Mouse (Mus musculus) neural tube, embryonic 12.5 days (tissue): ENCODE data around the gene Tmem86b. TPM values are rescaled to one million over a fixed set of nuclear protein-coding genes. Genes with fewer than 3 reads are reported as not detected.

ENCODE experiments used
- ATAC-seq: fragments of 200-750 bp; cut with Nextera tagmentation; 2 replicates; pipeline ENCODE4 v1.8.0; 2017; ENCODE audit warnings: low read depth, mild to moderate bottlenecking, moderate TSS enrichment, moderate library complexity; ENCODE audit not compliant: low FRiP score
- H3K27ac ChIP-seq: fragments of 300-500 bp; sonication (generic); 2 replicates; pipeline ENCODE4 v1.5.1; 2016
- H3K27me3 ChIP-seq: fragments of 300-500 bp; sonication (generic); replicated peaks from 2 replicates; pipeline ENCODE4 v1.6.1; 2016; ENCODE audit warnings: mild to moderate bottlenecking
- H3K36me3 ChIP-seq: fragments of 300-500 bp; sonication (generic); 2 replicates; pipeline ENCODE4 v1.6.1; 2016; ENCODE audit warnings: mild to moderate bottlenecking
- H3K4me1 ChIP-seq: fragments of 300-500 bp; sonication (generic); 2 replicates; pipeline ENCODE4 v1.6.1; 2016
- H3K4me2 ChIP-seq: fragments of 300-500 bp; sonication (generic); replicated peaks from 2 replicates; pipeline ENCODE4 v1.6.1; 2016; ENCODE audit warnings: mild to moderate bottlenecking
- H3K4me3 ChIP-seq: fragments of 300-500 bp; sonication (generic); 2 replicates; pipeline ENCODE4 v1.5.1; 2016
- H3K9ac ChIP-seq: fragments of 300-500 bp; sonication (generic); 2 replicates; pipeline ENCODE4 v1.6.1; 2016; ENCODE audit warnings: mild to moderate bottlenecking
- H3K9me3 ChIP-seq: fragments of 300-500 bp; sonication (generic); 2 replicates; pipeline ENCODE4 v1.6.1; 2016; ENCODE audit warnings: mild to moderate bottlenecking
- WGBS: fragments of 180-500 bp; shearing (Covaris S2); methylation state at CpG from one replicate; pipeline ENCODE4 v1.1.7; 2016; 5-methylcytosine and 5-hydroxymethylcytosine counted together
- polyA plus RNA-seq: library from polyadenylated mRNA; unstranded; fragments of >200 nt; fragmentation: Nextera tagmentation; extraction: Ambion mirVana; gene quantifications from 2 replicates; pipeline ENCODE4 v1.2.1, GENCODE M21; 2016

Tmem86b gene
- polyA plus RNA-seq, 1 experiment from 2014 or later = 4.0 TPM

GRCm38 (mm10) chr7:4646806-4647205 is 15.6 kb upstream of the Tmem86b start:
- H3K9ac ChIP-seq = no peak overlapping the region
- no peak overlapping the region for H3K4me3 ChIP-seq
- H3K27ac ChIP-seq = no peak overlapping the region
- no peaks in the 10 kb centered on the region for H3K27me3 ChIP-seq
- H3K4me2 ChIP-seq = no peak overlapping the region
- H3K9me3 ChIP-seq = no peaks in the 10 kb centered on the region
- no peak for ATAC-seq
- H3K4me1 ChIP-seq = no peaks in the 10 kb centered on the region
- WGBS = 82% methylated on average over 3 of the region's 3 CpGs
- H3K36me3 ChIP-seq = peaks cover 42% of the 10 kb centered on the region

GRCm38 (mm10) chr7:4643225-4643624 is 12.0 kb upstream of the Tmem86b start:
- no peaks in the 10 kb centered on the region for H3K4me1 ChIP-seq
- WGBS = 97% methylated on average over 6 of the region's 6 CpGs
- ATAC-seq = no peak
- H3K27me3 ChIP-seq = no peaks in the 10 kb centered on the region
- peaks cover 75% of the 10 kb centered on the region for H3K36me3 ChIP-seq
- H3K9me3 ChIP-seq = no peaks in the 10 kb centered on the region
- no peak overlapping the region for H3K4me2 ChIP-seq
- H3K9ac ChIP-seq = no peak overlapping the region
- H3K4me3 ChIP-seq = no peak overlapping the region
- H3K27ac ChIP-seq = no peak overlapping the region

GRCm38 (mm10) chr7:4641956-4642355 is 10.7 kb upstream of the Tmem86b start:
- peaks cover 82% of the 10 kb centered on the region for H3K36me3 ChIP-seq

GRCm38 (mm10) chr7:4641155-4641554 is 9.9 kb upstream of the Tmem86b start:
- Histone ChIP-seq H3K9ac (no peak overlapping the region), H3K4me2 (no peak overlapping the region), H3K27ac (no peak overlapping the region), H3K4me3 (no peak overlapping the region), H3K4me1 (no peaks in the 10 kb centered on the region), H3K9me3 (no peaks in the 10 kb centered on the region), H3K36me3 (peaks cover 82% of the 10 kb centered on the region), H3K27me3 (no peaks in the 10 kb centered on the region)
- ATAC-seq = no peak
- 81% methylated on average over 11 of the region's 11 CpGs for WGBS

More at GRCm38 (mm10) chr7:4641956-4642355, 10.7 kb upstream of the Tmem86b start:
- H3K27me3 ChIP-seq = no peaks in the 10 kb centered on the region
- no peak for ATAC-seq
- no peaks in the 10 kb centered on the region for H3K9me3 ChIP-seq
- H3K4me1 ChIP-seq = no peaks in the 10 kb centered on the region
- no peak overlapping the region for H3K9ac ChIP-seq
- no peak overlapping the region for H3K4me3 ChIP-seq
- no peak overlapping the region for H3K27ac ChIP-seq
- no peak overlapping the region for H3K4me2 ChIP-seq
- 92% methylated on average over 7 of the region's 7 CpGs for WGBS

- Histone ChIP-seq H3K4me2 (no peak overlapping the region), H3K36me3 (peaks cover 82% of the 10 kb centered on the region), H3K9me3 (no peaks in the 10 kb centered on the region), H3K4me3 (no peak overlapping the region), H3K9ac (no peak overlapping the region), H3K27me3 (no peaks in the 10 kb centered on the region), H3K27ac (no peak overlapping the region), H3K4me1 (no peaks in the 10 kb centered on the region)
- WGBS = 82% methylated on average over 4 of the region's 4 CpGs
- no peak for ATAC-seq
Measured at GRCm38 (mm10) chr7:4636179-4636578, 5.0 kb upstream of the Tmem86b start.

- ATAC-seq = no peak
- Histone ChIP-seq H3K4me3 (no peak overlapping the region), H3K4me1 (no peaks in the 10 kb centered on the region), H3K9me3 (no peaks in the 10 kb centered on the region), H3K36me3 (peaks cover 64% of the 10 kb centered on the region), H3K27me3 (no peaks in the 10 kb centered on the region), H3K9ac (no peak overlapping the region), H3K4me2 (no peak overlapping the region), H3K27ac (no peak overlapping the region)
- WGBS = 62% methylated on average over 1 of the region's 1 CpGs
Measured at GRCm38 (mm10) chr7:4630198-4630597, 1.0 kb downstream of the Tmem86b start.

- H3K4me3 ChIP-seq = no peak overlapping the region
Measured at GRCm38 (mm10) chr7:4629586-4629985, 1.6 kb downstream of the Tmem86b start.

GRCm38 (mm10) chr7:4625928-4626327 is 5.3 kb downstream of the Tmem86b start:
- H3K9me3 ChIP-seq = no peaks in the 10 kb centered on the region
- no peaks in the 10 kb centered on the region for H3K27me3 ChIP-seq
- no peak for ATAC-seq
- H3K36me3 ChIP-seq = peaks cover 29% of the 10 kb centered on the region
- no peak overlapping the region for H3K27ac ChIP-seq
- 89% methylated on average over 2 of the region's 2 CpGs for WGBS
- no peak overlapping the region for H3K4me2 ChIP-seq
- H3K4me3 ChIP-seq = no peak overlapping the region
- H3K4me1 ChIP-seq = no peaks in the 10 kb centered on the region
- H3K9ac ChIP-seq = no peak overlapping the region

More at GRCm38 (mm10) chr7:4629586-4629985, 1.6 kb downstream of the Tmem86b start:
- Histone ChIP-seq H3K36me3 (peaks cover 60% of the 10 kb centered on the region), H3K27me3 (no peaks in the 10 kb centered on the region), H3K9ac (no peak overlapping the region), H3K4me2 (no peak overlapping the region), H3K4me1 (no peaks in the 10 kb centered on the region), H3K9me3 (no peaks in the 10 kb centered on the region), H3K27ac (no peak overlapping the region)
- WGBS = 90% methylated on average over 5 of the region's 5 CpGs
- ATAC-seq = no peak

GRCm38 (mm10) chr7:4624343-4624742 is 6.9 kb downstream of the Tmem86b start:
- 50% methylated on average over 1 of the region's 1 CpGs for WGBS
- Histone ChIP-seq H3K4me3 (no peak overlapping the region), H3K4me2 (no peak overlapping the region), H3K27ac (no peak overlapping the region), H3K9me3 (no peaks in the 10 kb centered on the region), H3K36me3 (peaks cover 15% of the 10 kb centered on the region), H3K4me1 (no peaks in the 10 kb centered on the region), H3K27me3 (no peaks in the 10 kb centered on the region), H3K9ac (no peak overlapping the region)
- peak; percentile 29; the same call in 1 of the 2 replicates for ATAC-seq

GRCm38 (mm10) chr7:4623544-4624189 is 7.6 kb downstream of the Tmem86b start:
- H3K4me2 ChIP-seq = no peak overlapping the region
- H3K27ac ChIP-seq = no peak overlapping the region
- ATAC-seq = peak; percentile 77; the same call in 1 of the 2 replicates
- no peaks in the 10 kb centered on the region for H3K9me3 ChIP-seq
- no peaks in the 10 kb centered on the region for H3K4me1 ChIP-seq
- no peak overlapping the region for H3K9ac ChIP-seq
- H3K27me3 ChIP-seq = no peaks in the 10 kb centered on the region
- WGBS = 35% methylated on average over 4 of the region's 4 CpGs
- H3K4me3 ChIP-seq = no peak overlapping the region
- peaks cover 8% of the 10 kb centered on the region for H3K36me3 ChIP-seq

GRCm38 (mm10) chr7:4619979-4620378 is 11.2 kb downstream of the Tmem86b start:
- no peaks in the 10 kb centered on the region for H3K27me3 ChIP-seq
- no peak overlapping the region for H3K9ac ChIP-seq
- H3K27ac ChIP-seq = no peak overlapping the region
- ATAC-seq = no peak
- 28% methylated on average over 1 of the region's 1 CpGs for WGBS
- H3K36me3 ChIP-seq = no peaks in the 10 kb centered on the region
- no peaks in the 10 kb centered on the region for H3K4me1 ChIP-seq
- H3K4me2 ChIP-seq = no peak overlapping the region
- no peaks in the 10 kb centered on the region for H3K9me3 ChIP-seq
- H3K4me3 ChIP-seq = no peak overlapping the region

- no peaks in the 10 kb centered on the region for H3K36me3 ChIP-seq
- 74% methylated on average over 14 of the region's 14 CpGs for WGBS
- no peak overlapping the region for H3K4me2 ChIP-seq
- ATAC-seq = no peak
- H3K9ac ChIP-seq = no peak overlapping the region
- no peak overlapping the region for H3K27ac ChIP-seq
- no peaks in the 10 kb centered on the region for H3K4me1 ChIP-seq
- no peak overlapping the region for H3K4me3 ChIP-seq
- no peaks in the 10 kb centered on the region for H3K9me3 ChIP-seq
- no peaks in the 10 kb centered on the region for H3K27me3 ChIP-seq
Measured at GRCm38 (mm10) chr7:4613740-4614403, 17.4 kb downstream of the Tmem86b start.

GRCm38 (mm10) chr7:4612956-4613355 is 18.3 kb downstream of the Tmem86b start:
- 78% methylated on average over 1 of the region's 1 CpGs for WGBS
- no peak for ATAC-seq
- no peaks in the 10 kb centered on the region for H3K9me3 ChIP-seq

More at GRCm38 (mm10) chr7:4612956-4613355, 18.3 kb downstream of the Tmem86b start:
- no peak overlapping the region for H3K4me3 ChIP-seq
- H3K9ac ChIP-seq = no peak overlapping the region
- no peak overlapping the region for H3K27ac ChIP-seq
- no peaks in the 10 kb centered on the region for H3K36me3 ChIP-seq
- no peaks in the 10 kb centered on the region for H3K4me1 ChIP-seq
- H3K27me3 ChIP-seq = no peaks in the 10 kb centered on the region
- H3K4me2 ChIP-seq = no peak overlapping the region
